Mouse (Mus musculus) neural tube, embryonic 13.5 days (tissue): Measurements from ENCODE around the gene 0610030E20Rik. TPM values are rescaled to one million over a fixed set of nuclear protein-coding genes. Genes with fewer than 3 reads are reported as not detected.

Source experiments
- ATAC-seq: fragments of 200-750 bp; cut with Nextera tagmentation; 2 replicates; pipeline ENCODE4 v1.8.0; 2017; ENCODE audit warnings: low read depth, mild to moderate bottlenecking, moderate TSS enrichment, moderate library complexity
- H3K27ac ChIP-seq: fragments of 300-500 bp; sonication (generic); replicated peaks from 2 replicates; pipeline ENCODE4 v1.5.1; 2015; ENCODE audit warnings: moderate library complexity, mild to moderate bottlenecking, inconsistent platforms
- H3K27me3 ChIP-seq: fragments of 300-500 bp; sonication (generic); 2 replicates; pipeline ENCODE4 v1.6.1; 2015; ENCODE audit warnings: mild to moderate bottlenecking, inconsistent platforms
- H3K36me3 ChIP-seq: fragments of 300-500 bp; sonication (generic); 2 replicates; pipeline ENCODE4 v1.6.1; 2015; ENCODE audit warnings: mild to moderate bottlenecking, inconsistent platforms
- H3K4me1 ChIP-seq: fragments of 300-500 bp; sonication (generic); replicated peaks from 2 replicates; pipeline ENCODE4 v1.6.1; 2015; ENCODE audit warnings: inconsistent platforms
- H3K4me2 ChIP-seq: fragments of 300-500 bp; sonication (generic); 2 replicates; pipeline ENCODE4 v1.6.1; 2015; ENCODE audit warnings: inconsistent platforms, mild to moderate bottlenecking, moderate library complexity
- H3K4me3 ChIP-seq: fragments of 300-500 bp; sonication (generic); 2 replicates; pipeline ENCODE4 v1.5.1; 2015; ENCODE audit warnings: mild to moderate bottlenecking, inconsistent platforms
- H3K9ac ChIP-seq: fragments of 300-500 bp; sonication (generic); 2 replicates; pipeline ENCODE4 v1.6.1; 2015; ENCODE audit warnings: moderate library complexity, mild to moderate bottlenecking, inconsistent platforms
- H3K9me3 ChIP-seq: fragments of 300-500 bp; sonication (generic); 2 replicates; pipeline ENCODE4 v1.6.1; 2016; ENCODE audit warnings: inconsistent platforms
- WGBS: fragments of 180-500 bp; shearing (Covaris S2); methylation state at CpG from one replicate; pipeline ENCODE4 v1.1.7; 2015; 5-methylcytosine and 5-hydroxymethylcytosine counted together
- polyA plus RNA-seq: library from polyadenylated mRNA; unstranded; fragments of >200 nt; fragmentation: Nextera tagmentation; extraction: Ambion mirVana; gene quantifications from 2 replicates; pipeline ENCODE4 v1.2.1, GENCODE M21; 2015

Gene 0610030E20Rik
- polyA plus RNA-seq, 1 experiment from 2014 or later: 19.3 TPM

- Histone ChIP-seq H3K27ac (no peak overlapping the region), H3K27me3 (no peaks in the 10 kb centered on the region), H3K9me3 (no peaks in the 10 kb centered on the region), H3K4me3 (no peak overlapping the region), H3K9ac (no peak overlapping the region), H3K4me2 (no peak overlapping the region), H3K36me3 (peaks cover 41% of the 10 kb centered on the region), H3K4me1 (peaks cover 28% of the 10 kb centered on the region)
- no peak for ATAC-seq
- WGBS: 80% methylated on average over 1 of the region's 1 CpGs
Measured at GRCm38 (mm10) chr6:72354025-72354424, 6.9 kb downstream of the 0610030E20Rik start.

GRCm38 (mm10) chr6:72355066-72355911 is 8.2 kb downstream of the 0610030E20Rik start, which contains the start of gene Tmem150a:
TSS of gene Tmem150a (plus strand) at chr6:72355447.
- Histone ChIP-seq H3K9me3 (no peaks in the 10 kb centered on the region), H3K27me3 (no peaks in the 10 kb centered on the region), H3K27ac (peak within 1 kb of the TSS; percentile 61), H3K36me3 (peaks cover 41% of the 10 kb centered on the region), H3K9ac (peak within 1 kb of the TSS; percentile 83), H3K4me2 (peak within 1 kb of the TSS; percentile 93), H3K4me1 (peaks cover 29% of the 10 kb centered on the region), H3K4me3 (peak within 1 kb of the TSS; percentile 65)
- under 1% methylated on average over 65 of the region's 71 CpGs for WGBS
- ATAC-seq: peak; percentile 89

- Histone ChIP-seq H3K9me3 (no peaks in the 10 kb centered on the region), H3K4me1 (peaks cover 37% of the 10 kb centered on the region), H3K27ac (0 out of 2 replicates have a peak overlapping the region, but pooled peaks have one; percentile 61), H3K4me3 (peak overlapping the region; percentile 65), H3K36me3 (peaks cover 39% of the 10 kb centered on the region), H3K4me2 (peak overlapping the region; percentile 93), H3K9ac (peak overlapping the region; percentile 83), H3K27me3 (no peaks in the 10 kb centered on the region)
- WGBS: 30% methylated on average over 8 of the region's 8 CpGs
- peak; percentile 12 for ATAC-seq
Measured at GRCm38 (mm10) chr6:72356001-72356532, 8.9 kb downstream of the 0610030E20Rik start.

- Histone ChIP-seq H3K4me3 (no peak overlapping the region), H3K9ac (no peak overlapping the region; the same call in 1 of the 2 replicates), H3K36me3 (peaks cover 34% of the 10 kb centered on the region), H3K4me1 (peaks cover 45% of the 10 kb centered on the region), H3K27ac (no peak overlapping the region), H3K9me3 (no peaks in the 10 kb centered on the region), H3K27me3 (no peaks in the 10 kb centered on the region), H3K4me2 (no peak overlapping the region)
- 81% methylated on average over 5 of the region's 5 CpGs for WGBS
- no peak for ATAC-seq
Measured at GRCm38 (mm10) chr6:72357164-72358079, 10.3 kb downstream of the 0610030E20Rik start.

GRCm38 (mm10) chr6:72358086-72358764 is 11.1 kb downstream of the 0610030E20Rik start:
- Histone ChIP-seq H3K36me3 (peaks cover 34% of the 10 kb centered on the region), H3K27me3 (no peaks in the 10 kb centered on the region), H3K9ac (no peak overlapping the region), H3K4me3 (no peak overlapping the region), H3K4me2 (no peak overlapping the region), H3K9me3 (no peaks in the 10 kb centered on the region), H3K4me1 (peaks cover 51% of the 10 kb centered on the region), H3K27ac (no peak overlapping the region)
- no peak for ATAC-seq
- WGBS: 90% methylated on average over 10 of the region's 10 CpGs

GRCm38 (mm10) chr6:72359343-72359742 is 12.2 kb downstream of the 0610030E20Rik start:
- H3K4me3 ChIP-seq: no peak overlapping the region
- no peaks in the 10 kb centered on the region for H3K27me3 ChIP-seq
- WGBS: 74% methylated on average over 2 of the region's 2 CpGs

GRCm38 (mm10) chr6:72359891-72360598 is 12.9 kb downstream of the 0610030E20Rik start:
- Histone ChIP-seq H3K4me3 (no peak overlapping the region; the same call in 1 of the 2 replicates), H3K4me2 (0 out of 2 replicates have a peak overlapping the region, but pooled peaks have one; percentile 86), H3K9me3 (no peaks in the 10 kb centered on the region), H3K36me3 (peaks cover 34% of the 10 kb centered on the region), H3K4me1 (peaks cover 43% of the 10 kb centered on the region), H3K27ac (no peak overlapping the region), H3K9ac (no peak overlapping the region), H3K27me3 (no peaks in the 10 kb centered on the region)
- ATAC-seq: no peak
- WGBS: 85% methylated on average over 11 of the region's 11 CpGs

More at GRCm38 (mm10) chr6:72359343-72359742, 12.2 kb downstream of the 0610030E20Rik start:
- no peak overlapping the region for H3K27ac ChIP-seq
- H3K36me3 ChIP-seq: peaks cover 34% of the 10 kb centered on the region
- H3K9me3 ChIP-seq: no peaks in the 10 kb centered on the region
- H3K4me1 ChIP-seq: peaks cover 50% of the 10 kb centered on the region
- ATAC-seq: no peak
- H3K9ac ChIP-seq: no peak overlapping the region
- H3K4me2 ChIP-seq: no peak overlapping the region

- H3K27ac ChIP-seq: no peak overlapping the region
- H3K36me3 ChIP-seq: peaks cover 34% of the 10 kb centered on the region
- peak overlapping the region; percentile 66; the same call in 1 of the 2 replicates for H3K4me3 ChIP-seq
- WGBS: 72% methylated on average over 7 of the region's 7 CpGs
- peak overlapping the region; percentile 86; the same call in 1 of the 2 replicates for H3K4me2 ChIP-seq
- no peaks in the 10 kb centered on the region for H3K27me3 ChIP-seq
- H3K4me1 ChIP-seq: peaks cover 41% of the 10 kb centered on the region
- H3K9ac ChIP-seq: no peak overlapping the region
- no peaks in the 10 kb centered on the region for H3K9me3 ChIP-seq
- ATAC-seq: no peak
Measured at GRCm38 (mm10) chr6:72360599-72360935, 13.4 kb downstream of the 0610030E20Rik start.

GRCm38 (mm10) chr6:72361121-72361551 is 14.0 kb downstream of the 0610030E20Rik start:
- 72% methylated on average over 5 of the region's 5 CpGs for WGBS
- H3K27ac ChIP-seq: no peak overlapping the region
- peak overlapping the region; percentile 86 for H3K4me2 ChIP-seq
- H3K9me3 ChIP-seq: no peaks in the 10 kb centered on the region
- H3K4me3 ChIP-seq: peak overlapping the region; percentile 66
- peaks cover 34% of the 10 kb centered on the region for H3K36me3 ChIP-seq
- H3K4me1 ChIP-seq: peaks cover 35% of the 10 kb centered on the region
- no peaks in the 10 kb centered on the region for H3K27me3 ChIP-seq
- no peak for ATAC-seq
- H3K9ac ChIP-seq: peak overlapping the region; percentile 76

- Histone ChIP-seq H3K4me2 (peak overlapping the region; percentile 86), H3K9ac (peak overlapping the region; percentile 76), H3K9me3 (no peaks in the 10 kb centered on the region), H3K36me3 (peaks cover 34% of the 10 kb centered on the region), H3K4me3 (peak overlapping the region; percentile 66), H3K27me3 (no peaks in the 10 kb centered on the region), H3K4me1 (peaks cover 25% of the 10 kb centered on the region), H3K27ac (peak overlapping the region; percentile 83)
- peak; percentile 98 for ATAC-seq
- under 1% methylated on average over 42 of the region's 42 CpGs for WGBS
Measured at GRCm38 (mm10) chr6:72362132-72363028, 15.3 kb downstream of the 0610030E20Rik start.
